Mouse (Mus musculus): Measurements from ENCODE around the gene Dpf1.

Dpf1 gene

DNA sequence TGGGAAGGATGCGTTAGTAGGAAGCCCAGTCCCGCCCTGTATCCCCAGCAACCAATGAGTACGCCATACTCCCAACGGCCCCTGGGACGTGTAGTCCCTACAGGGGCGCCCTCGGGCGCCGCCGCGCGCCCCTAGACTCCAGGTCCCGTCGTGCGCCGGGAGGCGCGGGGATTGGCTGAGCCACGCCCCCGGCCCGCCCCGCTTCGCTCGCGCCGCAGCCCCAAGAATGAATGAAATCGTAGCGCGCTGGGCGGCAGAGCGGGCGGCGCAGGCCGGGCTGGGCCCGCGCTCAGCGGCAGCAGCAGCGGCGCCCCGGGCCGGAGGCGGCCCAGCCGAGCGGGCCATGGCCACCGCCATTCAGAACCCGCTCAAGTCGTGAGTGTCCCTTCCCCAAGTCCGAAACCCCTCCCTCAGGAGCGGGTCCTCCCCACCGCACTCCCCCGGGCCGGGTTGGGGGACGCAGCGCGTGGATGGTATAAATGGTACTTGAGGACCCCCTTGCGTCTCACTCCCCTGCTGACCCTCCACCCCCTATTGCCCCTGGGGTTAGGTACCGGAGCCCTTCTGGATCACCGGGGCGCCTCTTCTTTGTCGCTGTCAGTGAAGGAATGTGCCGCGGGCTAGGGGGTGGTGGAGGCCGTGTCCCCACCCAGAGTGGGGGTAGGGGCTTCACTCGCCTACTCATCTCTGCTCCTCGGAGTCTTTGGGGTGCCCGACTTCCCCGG lies at the start of gene Dpf1:
Dpf1 (plus strand) TSS at position 214 of the 725 bp plus-strand sequence.
- DNase-seq (ENCODE audit: low spot score in 2 of 2): peak; percentile 84 to 91

- no peak for DNase-seq (ENCODE audit: low spot score in 2 of 2)
Measured at GRCm38 (mm10) chr7:29255875-29256274, 47.9 kb upstream of the Dpf1 start.

- DNase-seq (ENCODE audit: low spot score in 2 of 2): no peak
Measured at GRCm38 (mm10) chr7:29257368-29257767, 46.4 kb upstream of the Dpf1 start.

GRCm38 (mm10) chr7:29259781-29260730 lies 43.7 kb upstream of the Dpf1 start:
- DNase-seq (ENCODE audit: low spot score in 2 of 2): no peak

DNA sequence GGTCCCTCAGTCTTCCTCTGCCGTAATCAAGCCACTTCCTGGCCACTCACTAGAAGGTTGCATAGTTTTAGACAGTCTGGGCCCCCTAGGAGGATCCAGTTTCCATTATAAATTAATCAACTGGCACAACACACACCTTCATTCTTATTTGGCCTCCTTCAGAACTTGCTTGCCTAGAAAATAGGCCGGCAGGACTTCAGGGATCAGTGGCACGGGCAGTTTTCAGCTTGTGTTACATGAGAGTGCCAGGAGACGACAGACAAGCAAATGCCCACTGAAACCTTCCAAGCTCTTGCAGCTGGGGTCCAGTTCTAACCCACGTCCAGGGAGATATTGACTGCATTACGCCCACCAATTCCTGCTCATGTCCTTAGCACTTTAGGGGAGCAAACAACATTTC lies 41.6 kb upstream of the Dpf1 start:
- DNase-seq (ENCODE audit: low spot score in 2 of 2): no peak

GRCm38 (mm10) chr7:29263831-29264230 lies 39.9 kb upstream of the Dpf1 start:
- DNase-seq (ENCODE audit: low spot score in 2 of 2): no peak

DNA sequence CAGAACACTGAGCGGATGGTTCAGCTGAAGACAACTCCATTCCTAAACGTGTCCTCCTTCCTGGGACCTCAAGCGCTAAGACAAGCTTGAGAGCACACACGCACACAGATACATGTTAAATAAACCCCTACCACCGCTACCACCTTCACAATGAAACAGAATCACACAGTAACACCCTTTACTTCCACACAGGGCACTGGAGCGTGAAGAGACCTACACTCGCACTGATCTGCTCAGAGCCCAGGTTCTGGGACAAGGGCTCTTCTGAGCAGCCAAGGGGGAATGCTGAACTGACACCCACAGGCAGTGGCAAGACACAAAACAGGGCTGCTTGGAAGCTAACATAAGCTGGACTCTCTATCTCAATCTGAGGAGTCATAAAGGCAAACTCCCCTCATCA lies 38.1 kb upstream of the Dpf1 start:
- no peak for DNase-seq (ENCODE audit: low spot score in 2 of 2)

DNA sequence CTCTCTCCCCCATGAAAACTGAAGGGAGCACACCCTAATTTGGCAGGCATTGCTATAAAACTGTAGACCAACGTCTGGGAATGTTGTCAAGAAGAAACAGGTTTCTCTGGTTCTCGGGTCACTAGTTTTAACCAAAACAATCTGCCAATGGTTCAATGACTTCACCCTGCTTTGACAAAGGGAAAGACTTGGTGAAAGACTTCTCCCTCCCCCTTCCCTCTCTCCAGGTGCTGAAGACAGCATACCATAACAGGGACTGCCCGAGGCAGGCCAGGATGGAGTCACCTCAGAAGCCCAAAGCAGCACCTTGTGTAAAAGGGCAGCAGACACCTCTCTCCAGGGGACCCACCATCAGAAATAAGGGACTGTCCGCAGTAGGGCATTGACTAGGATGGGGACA lies 36.8 kb upstream of the Dpf1 start:
- no peak for DNase-seq (ENCODE audit: low spot score in 2 of 2)

DNA sequence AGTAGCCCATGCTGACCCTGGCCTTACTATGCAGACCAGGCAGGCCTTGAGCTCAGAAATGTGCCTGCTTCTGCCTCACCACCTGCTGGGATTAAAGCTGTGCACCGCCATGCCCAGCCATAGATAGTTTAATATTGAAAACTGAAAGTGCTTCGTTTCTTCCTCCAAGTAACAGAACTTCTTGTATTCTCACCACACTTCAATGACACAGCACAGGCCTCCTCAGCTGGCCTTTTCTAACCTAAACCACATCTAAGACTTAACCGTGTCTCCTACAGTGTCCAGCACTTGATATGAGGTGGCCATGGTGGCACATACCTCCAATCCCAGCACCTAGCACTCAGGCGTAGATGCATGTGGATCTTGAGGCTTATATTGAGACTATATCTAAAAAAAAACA lies 33.3 kb upstream of the Dpf1 start:
- DNase-seq (ENCODE audit: low spot score in 2 of 2): no peak

DNA sequence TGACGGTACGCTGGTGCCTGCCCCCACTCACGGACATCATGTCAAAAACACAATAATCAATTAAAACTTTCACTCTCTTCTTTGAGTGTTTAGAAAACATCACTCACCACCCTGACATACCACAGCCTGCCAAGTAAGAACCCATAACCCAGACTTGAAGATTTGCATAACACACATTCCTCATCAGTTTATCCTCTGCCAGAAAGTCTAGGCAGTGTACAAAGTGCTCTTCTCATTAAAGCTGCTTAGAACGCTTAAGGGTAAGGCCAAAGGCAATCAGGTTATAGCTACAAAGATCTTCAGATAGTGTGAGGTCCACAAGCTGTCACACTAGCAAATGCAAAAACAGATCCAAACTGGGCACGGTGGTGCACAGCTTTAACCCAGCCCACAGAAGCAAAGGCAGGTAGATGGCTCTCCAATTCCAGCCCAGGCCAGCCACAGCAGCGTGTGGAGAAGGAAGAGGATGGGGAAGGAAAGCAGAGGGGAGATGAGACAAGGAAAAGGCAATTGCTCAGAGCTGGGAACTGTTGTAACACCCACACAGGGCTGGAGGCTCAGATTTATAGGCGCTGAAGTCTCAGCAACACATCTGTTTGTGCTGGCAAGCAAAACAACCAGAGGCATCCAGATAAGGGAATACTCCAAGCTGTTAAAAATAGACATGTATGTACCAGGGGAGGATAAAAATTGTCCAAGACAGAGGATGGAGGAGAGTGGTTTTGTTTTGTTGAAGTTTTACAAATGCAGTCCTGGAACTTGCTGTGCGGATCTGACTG lies 31.9 kb upstream of the Dpf1 start:
- peak in 1 of 2 experiments; percentile 63 for DNase-seq (ENCODE audit: low spot score in 2 of 2)

DNA sequence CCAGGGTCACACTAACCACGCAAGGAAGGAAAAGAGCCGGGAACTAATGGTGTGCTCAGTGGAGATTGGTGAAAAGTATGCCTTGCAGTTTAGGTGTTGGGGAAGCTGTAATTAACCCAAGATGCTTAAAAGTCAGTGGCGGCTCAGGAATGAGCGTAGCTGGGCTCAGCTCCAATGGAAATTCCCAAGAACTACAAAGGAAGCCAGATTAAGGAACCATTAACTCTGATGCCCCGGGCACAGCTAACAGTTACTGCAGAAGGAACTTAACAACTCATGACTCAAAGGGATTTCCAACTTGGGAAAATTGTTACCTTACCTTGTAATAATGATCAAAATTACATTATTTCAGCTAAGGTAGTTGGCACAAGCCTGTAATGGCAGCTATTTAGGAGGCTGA lies 27.0 kb upstream of the Dpf1 start:
- no peak for DNase-seq (ENCODE audit: low spot score in 2 of 2)

GRCm38 (mm10) chr7:29277510-29277909 lies 26.2 kb upstream of the Dpf1 start:
- no peak for DNase-seq (ENCODE audit: low spot score in 2 of 2)

DNA sequence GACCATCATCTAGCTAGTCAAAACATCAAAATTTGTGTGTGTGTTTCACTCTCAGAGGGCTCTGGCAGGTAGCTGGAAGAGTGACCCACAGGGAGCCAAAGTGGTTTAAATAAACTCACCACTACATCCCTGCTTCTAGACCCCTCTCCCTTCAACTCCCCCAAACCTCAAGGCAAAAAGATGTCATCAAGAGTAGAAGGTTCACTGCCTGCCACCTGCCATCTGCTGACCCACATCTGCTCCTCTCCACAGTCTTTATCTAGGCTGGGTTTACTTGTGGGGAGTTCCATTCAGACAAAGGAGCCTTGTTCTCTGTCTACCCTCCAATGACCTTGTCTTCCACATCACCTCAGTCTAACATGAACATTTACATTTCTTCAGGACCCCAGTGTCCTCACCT lies 24.5 kb upstream of the Dpf1 start:
- DNase-seq (ENCODE audit: low spot score in 2 of 2): no peak

DNA sequence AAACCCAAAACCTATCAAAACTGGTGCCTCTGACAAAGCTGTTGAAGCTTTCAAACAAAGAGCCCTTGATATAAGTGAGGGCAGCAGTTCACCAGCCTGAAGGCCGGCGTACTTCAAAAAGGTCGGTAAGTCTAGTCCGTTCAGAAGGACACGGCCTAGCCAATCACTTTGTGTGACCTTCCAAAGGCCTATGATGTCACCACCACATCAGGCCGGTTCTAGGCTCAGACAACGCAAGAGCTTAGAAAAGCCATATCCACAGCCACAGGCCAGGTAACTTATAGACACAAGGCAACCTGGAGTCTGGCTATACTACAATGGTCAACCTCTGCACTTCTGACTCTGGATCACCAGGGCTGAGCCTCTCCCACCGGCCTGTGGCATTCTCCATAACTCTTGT lies 23.8 kb upstream of the Dpf1 start:
- no peak for DNase-seq (ENCODE audit: low spot score in 2 of 2)

DNA sequence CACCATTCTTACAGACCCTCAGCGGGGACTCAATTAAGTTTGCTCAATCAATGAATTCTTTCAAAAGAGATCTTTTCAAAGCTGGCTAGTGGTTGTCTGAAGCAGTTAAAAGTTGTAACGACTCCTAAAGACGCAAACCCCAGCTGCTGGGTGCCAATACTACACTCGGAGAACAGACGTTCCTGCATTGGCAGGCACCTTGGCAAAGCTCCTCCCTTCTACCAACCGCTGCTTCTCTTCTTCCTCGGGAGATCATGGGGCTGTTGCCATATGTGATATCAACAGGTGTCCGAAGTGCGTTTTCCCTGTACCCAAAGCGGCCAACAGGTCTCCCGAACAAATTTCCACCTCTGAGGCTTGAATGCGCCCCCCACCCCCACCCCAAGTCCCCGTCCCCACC lies 22.9 kb upstream of the Dpf1 start:
- no peak for DNase-seq (ENCODE audit: low spot score in 2 of 2)

DNA sequence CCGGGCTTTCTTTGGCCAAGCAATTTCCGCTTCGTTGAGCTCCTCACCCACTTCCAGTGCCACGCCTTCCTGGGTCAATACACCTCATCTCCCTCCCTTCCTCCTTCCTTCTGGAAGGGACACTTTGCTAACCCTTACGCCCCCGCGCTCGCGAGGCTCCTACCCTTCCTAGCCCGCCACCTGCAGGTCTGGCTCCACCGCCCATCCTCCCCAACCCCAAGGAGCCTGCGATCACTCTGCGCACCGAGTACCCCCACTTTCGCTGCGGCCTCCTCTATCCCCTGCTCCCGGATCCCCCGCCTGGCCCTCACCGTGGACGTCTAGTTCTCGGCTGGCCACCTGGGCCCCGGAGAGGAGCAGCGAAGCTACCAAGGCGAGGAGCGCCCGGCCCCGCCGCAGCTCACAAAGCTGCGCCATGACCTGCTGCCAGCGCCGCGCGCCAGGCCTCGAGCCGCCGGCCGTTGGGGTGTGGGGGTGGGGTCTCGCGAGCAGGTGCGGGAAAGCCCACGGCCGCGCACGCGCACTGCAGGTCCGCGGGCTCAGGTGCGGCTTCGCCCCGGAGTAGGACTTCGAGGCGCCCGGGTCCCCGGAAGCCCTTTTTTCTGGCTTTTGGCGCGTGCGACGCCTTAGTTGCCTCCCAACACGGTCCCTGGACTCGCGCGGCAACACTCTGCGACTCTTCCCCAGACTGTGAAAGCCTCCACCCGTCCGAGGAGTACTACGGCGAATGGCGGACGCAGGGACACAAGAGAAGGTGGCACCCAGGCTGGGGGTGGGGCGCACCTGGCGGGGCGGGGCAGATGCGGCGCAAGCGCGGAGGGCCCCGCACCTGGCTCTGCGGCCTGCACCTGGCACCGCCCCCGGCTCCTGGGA lies 22.3 kb upstream of the Dpf1 start, which contains the start of gene Spint2:
Spint2 (minus strand) TSS at position 712 of the 873 bp plus-strand sequence.
- no peak for DNase-seq (ENCODE audit: low spot score in 2 of 2)

DNA sequence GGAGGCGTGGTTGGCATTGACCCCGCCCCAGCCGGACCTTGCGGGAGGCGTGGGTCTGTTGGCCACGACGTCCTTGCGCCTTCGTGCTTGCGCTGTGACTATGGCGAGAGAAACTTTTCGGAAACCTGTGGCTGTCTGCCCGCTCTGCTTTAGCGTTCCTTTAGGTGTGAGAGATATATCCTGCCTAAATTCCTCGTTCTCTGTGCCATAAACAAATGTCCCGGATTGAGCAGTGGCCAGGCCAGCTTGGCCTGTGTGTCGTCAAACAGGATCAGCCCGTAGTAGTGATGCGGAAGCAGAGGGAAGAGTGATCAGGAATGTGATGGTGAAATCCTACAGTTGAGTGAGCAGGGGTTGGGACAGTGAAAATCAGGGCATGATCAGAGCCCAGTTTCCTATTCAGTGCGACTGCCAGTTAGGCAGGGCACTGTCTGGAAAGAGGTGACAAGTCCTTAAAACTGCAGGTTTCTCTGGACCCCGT lies 21.6 kb upstream of the Dpf1 start:
- DNase-seq (ENCODE audit: low spot score in 2 of 2): no peak

DNA sequence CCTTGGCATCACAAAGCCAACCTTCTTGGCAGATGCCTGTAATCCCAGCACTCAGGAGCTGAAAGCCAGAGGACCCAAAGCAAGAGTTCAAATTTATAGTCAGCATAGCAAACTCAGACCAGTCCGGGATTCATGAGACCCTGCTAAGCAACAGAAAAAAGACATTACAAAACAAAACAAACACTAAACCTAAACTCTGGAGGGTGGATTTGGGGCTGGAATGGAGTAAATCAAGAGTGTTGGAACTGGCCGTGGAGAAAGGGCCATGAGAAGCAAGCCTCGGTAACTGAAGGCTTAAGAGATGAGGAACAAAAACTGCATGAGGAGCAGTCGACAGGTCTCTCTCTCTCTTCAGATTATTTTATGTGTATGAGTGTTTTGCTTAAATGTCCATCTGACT lies 19.9 kb upstream of the Dpf1 start:
- DNase-seq (ENCODE audit: low spot score in 2 of 2): no peak

GRCm38 (mm10) chr7:29284523-29284922 lies 19.2 kb upstream of the Dpf1 start:
- DNase-seq (ENCODE audit: low spot score in 2 of 2): no peak

- DNase-seq (ENCODE audit: low spot score in 2 of 2): no peak
Measured at GRCm38 (mm10) chr7:29287481-29287880, 16.3 kb upstream of the Dpf1 start.

DNA sequence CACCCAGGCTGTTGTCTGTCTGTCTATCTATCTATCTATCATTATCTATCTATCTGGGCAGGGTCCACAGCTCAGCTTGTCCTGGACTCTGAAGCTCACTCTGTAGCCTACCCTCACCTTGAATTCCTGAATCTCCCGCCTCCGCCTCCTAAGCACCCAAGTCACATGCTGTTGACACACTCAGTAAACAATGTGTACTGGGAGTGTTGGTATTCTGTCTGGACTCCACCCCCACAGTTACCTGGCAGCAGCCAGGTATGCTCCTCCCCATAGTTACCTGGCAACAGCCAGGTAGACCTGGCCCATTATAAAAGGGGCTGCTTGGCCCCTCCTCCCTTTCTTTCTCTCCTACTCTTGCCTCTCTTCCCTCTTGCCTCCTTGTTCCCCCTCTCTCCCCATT lies 15.7 kb upstream of the Dpf1 start:
- DNase-seq (ENCODE audit: low spot score in 2 of 2): no peak

All from left cerebral cortex, adult 9 months (tissue).